Mouse (Mus musculus): ENCODE measurements around the gene Praf2. TPM values are rescaled to one million over a fixed set of nuclear protein-coding genes. Genes with fewer than 3 reads are reported as not detected.

The Praf2 gene
- polyA plus RNA-seq, 1 experiment from 2014 or later: 66.5 TPM

Other genes with a start within 250 kb of the Praf2 start
- 0.06 TPM in 1 of 2 replicates, not detected in the other for gene Foxp3, start 154.8 kb upstream of the Praf2 start, polyA plus RNA-seq (2016; fragmentation: Nextera tagmentation; extraction: Ambion mirVana)
- gene Ppp1r3f, start 154.2 kb upstream of the Praf2 start, polyA plus RNA-seq (2016; fragmentation: Nextera tagmentation; extraction: Ambion mirVana): 1.9 and 2.4 TPM in 2 replicates
- 31.2 and 32.8 TPM in 2 replicates for gene Ccdc22, start 122.9 kb upstream of the Praf2 start, polyA plus RNA-seq (2016; fragmentation: Nextera tagmentation; extraction: Ambion mirVana)
- gene Cacna1f, start 121.4 kb upstream of the Praf2 start, polyA plus RNA-seq (2016; fragmentation: Nextera tagmentation; extraction: Ambion mirVana): not detected in 2 replicates
- 0.83 and 1.1 TPM in 2 replicates for gene Syp, start 90.0 kb upstream of the Praf2 start, polyA plus RNA-seq (2016; fragmentation: Nextera tagmentation; extraction: Ambion mirVana)
- gene Prickle3, start 71.2 kb upstream of the Praf2 start, polyA plus RNA-seq (2016; fragmentation: Nextera tagmentation; extraction: Ambion mirVana): 7.2 and 7.4 TPM in 2 replicates
- gene Plp2, start 57.0 kb upstream of the Praf2 start, polyA plus RNA-seq (2016; fragmentation: Nextera tagmentation; extraction: Ambion mirVana): 68.9 and 76.6 TPM in 2 replicates
- 0.31 TPM in 1 of 2 replicates, not detected in the other for gene Magix, start 47.2 kb upstream of the Praf2 start, polyA plus RNA-seq (2016; fragmentation: Nextera tagmentation; extraction: Ambion mirVana)
- 42.9 and 43.2 TPM in 2 replicates for gene Gpkow, start 31.3 kb upstream of the Praf2 start, polyA plus RNA-seq (2016; fragmentation: Nextera tagmentation; extraction: Ambion mirVana)
- gene Wdr45, start 14.1 kb upstream of the Praf2 start, polyA plus RNA-seq (2016; fragmentation: Nextera tagmentation; extraction: Ambion mirVana): 27.5 and 29.1 TPM in 2 replicates
- gene Gm45208, start 6.2 kb upstream of the Praf2 start, polyA plus RNA-seq (2016; fragmentation: Nextera tagmentation; extraction: Ambion mirVana): 0.96 TPM in 1 of 2 replicates, not detected in the other
- 22.5 and 24.8 TPM in 2 replicates for gene Ccdc120, start 22.5 kb downstream of the Praf2 start, polyA plus RNA-seq (2016; fragmentation: Nextera tagmentation; extraction: Ambion mirVana)
- 27.7 and 30.4 TPM in 2 replicates for gene Tfe3, start 34.1 kb downstream of the Praf2 start, polyA plus RNA-seq (2016; fragmentation: Nextera tagmentation; extraction: Ambion mirVana)
- 43.5 and 44.7 TPM in 2 replicates for gene Gripap1, start 61.3 kb downstream of the Praf2 start, polyA plus RNA-seq (2016; fragmentation: Nextera tagmentation; extraction: Ambion mirVana)
- 0.80 and 0.90 TPM in 2 replicates for gene Kcnd1, start 93.8 kb downstream of the Praf2 start, polyA plus RNA-seq (2016; fragmentation: Nextera tagmentation; extraction: Ambion mirVana)
- gene Otud5, start 112.9 kb downstream of the Praf2 start, polyA plus RNA-seq (2016; fragmentation: Nextera tagmentation; extraction: Ambion mirVana): 58.0 and 67.0 TPM in 2 replicates
- 6.2 and 6.8 TPM in 2 replicates for gene Pim2, start 149.8 kb downstream of the Praf2 start, polyA plus RNA-seq (2016; fragmentation: Nextera tagmentation; extraction: Ambion mirVana)
- gene Slc35a2, start 155.6 kb downstream of the Praf2 start, polyA plus RNA-seq (2016; fragmentation: Nextera tagmentation; extraction: Ambion mirVana): 26.8 and 30.8 TPM in 2 replicates
- 147 and 149 TPM in 2 replicates for gene Pqbp1, start 170.8 kb downstream of the Praf2 start, polyA plus RNA-seq (2016; fragmentation: Nextera tagmentation; extraction: Ambion mirVana)
- gene Timm17b, start 170.9 kb downstream of the Praf2 start, polyA plus RNA-seq (2016; fragmentation: Nextera tagmentation; extraction: Ambion mirVana): 153 and 159 TPM in 2 replicates
- gene Gm10491, start 179.4 kb downstream of the Praf2 start, polyA plus RNA-seq (2016; fragmentation: Nextera tagmentation; extraction: Ambion mirVana): not detected in 2 replicates
- gene Gm10490, start 181.1 kb downstream of the Praf2 start, polyA plus RNA-seq (2016; fragmentation: Nextera tagmentation; extraction: Ambion mirVana): not detected in 2 replicates
- gene Pcsk1n, start 191.4 kb downstream of the Praf2 start, polyA plus RNA-seq (2016; fragmentation: Nextera tagmentation; extraction: Ambion mirVana): 0.35 and 0.99 TPM in 2 replicates
- gene Eras, start 200.2 kb downstream of the Praf2 start, polyA plus RNA-seq (2016; fragmentation: Nextera tagmentation; extraction: Ambion mirVana): not detected in 2 replicates
- 52.9 and 53.6 TPM in 2 replicates for gene Hdac6, start 219.4 kb downstream of the Praf2 start, polyA plus RNA-seq (2016; fragmentation: Nextera tagmentation; extraction: Ambion mirVana)
- 2.0 and 2.3 TPM in 2 replicates for gene Gata1, start 249.6 kb downstream of the Praf2 start, polyA plus RNA-seq (2016; fragmentation: Nextera tagmentation; extraction: Ambion mirVana)

Data from limb, embryonic 12.5 days (tissue).